31 mouse cellular contexts compared by ENCODE assay signal in genomic region chr7:140333717-140334116, GRCm38 (mm10). TPM values are rescaled to one million over a fixed set of nuclear protein-coding genes. Genes with fewer than 3 reads are reported as not detected.
"Had no signal": no experiment of that assay in that cellular context is flagged by ENCODE, and none has a peak within 500 bp of the region (broad histone marks: within the 10 kb centered on the region; RNA-seq: fewer than 3 reads in every experiment).

Olfr527 (plus strand) TSS chr7:140334017.

- H3K4me3 ChIP-seq: heart, embryonic 10.5 days; heart, embryonic 12.5 days; hindbrain, embryonic 12.5 days; intestine, embryonic 15.5 days; layer of hippocampus, adult 2 months; left cerebral cortex, adult 2 months; limb, embryonic 10.5 days; limb, embryonic 12.5 days; liver, embryonic 13.5 days; liver, embryonic 15.5 days had no signal

- ATAC-seq: hindbrain, embryonic 16.5 days; inflammation-experienced regulatory T-cells, adult 6 months; intestine, embryonic 15.5 days; intestine, postnatal 0 days had no signal

- H3K9ac ChIP-seq: heart, embryonic 12.5 days; hindbrain, embryonic 12.5 days; hindbrain, embryonic 14.5 days; intestine, embryonic 15.5 days; limb, embryonic 12.5 days; liver, embryonic 13.5 days; liver, embryonic 15.5 days had no signal

- H3K27me3 ChIP-seq: heart, embryonic 12.5 days; hindbrain, embryonic 12.5 days; intestine, embryonic 15.5 days; limb, embryonic 12.5 days; liver, embryonic 13.5 days; liver, embryonic 15.5 days had no signal

- DNase-seq: gastrocnemius, postnatal 14 days; gastrocnemius, postnatal 36 days; heart, adult 18-20 months; heart, postnatal 10 days; kidney, adult 18-20 months; kidney, adult 8-10 months; kidney, postnatal 10 days; kidney, postnatal 25 days; kidney, postnatal 4 days; liver; liver, embryonic 13.5 days had no signal

- H3K9me3 ChIP-seq: heart, embryonic 10.5 days; heart, embryonic 12.5 days; hindbrain, embryonic 12.5 days; intestine, embryonic 15.5 days; limb, embryonic 10.5 days; limb, embryonic 12.5 days; liver, embryonic 13.5 days; liver, embryonic 15.5 days had no signal

- H3K4me1 ChIP-seq: heart, embryonic 10.5 days; heart, embryonic 12.5 days; hindbrain, embryonic 12.5 days; intestine, embryonic 15.5 days; limb, embryonic 10.5 days; limb, embryonic 12.5 days; liver, embryonic 13.5 days; liver, embryonic 15.5 days had no signal

- H3K27ac ChIP-seq: heart, embryonic 10.5 days; hindbrain, embryonic 12.5 days; hindbrain, embryonic 14.5 days; intestine, embryonic 15.5 days; layer of hippocampus, adult 2 months; left cerebral cortex, adult 2 months; limb, embryonic 10.5 days; limb, embryonic 12.5 days; liver, embryonic 13.5 days; liver, embryonic 15.5 days had no signal

- H3K36me3 ChIP-seq: heart, embryonic 10.5 days; heart, embryonic 12.5 days; hindbrain, embryonic 12.5 days; intestine, embryonic 15.5 days; limb, embryonic 10.5 days; limb, embryonic 12.5 days; liver, embryonic 13.5 days; liver, embryonic 15.5 days had no signal

- H3K4me2 ChIP-seq: heart, embryonic 12.5 days; hindbrain, embryonic 12.5 days; hindbrain, embryonic 14.5 days; intestine, embryonic 15.5 days; limb, embryonic 12.5 days; liver, embryonic 11.5 days; liver, embryonic 13.5 days; liver, embryonic 15.5 days had no signal

RNA-seq across cellular contexts. Expression of gene Olfr527, which starts in this region (rescaled TPM):
- polyA plus RNA-seq: gonadal fat pad, adult 2 months; heart, embryonic 10.5 days; heart, embryonic 12.5 days; heart, embryonic 14.5 days; heart, embryonic 16.5 days; hindbrain, embryonic 12.5 days; hindbrain, embryonic 14.5 days; hindbrain, embryonic 16.5 days; intestine, embryonic 15.5 days; intestine, postnatal 0 days; kidney, embryonic 14.5 days; kidney, embryonic 16.5 days; limb, embryonic 10.5 days; limb, embryonic 12.5 days; limb, embryonic 14.5 days; liver, embryonic 11.5 days; liver, embryonic 13.5 days; liver, embryonic 15.5 days had no signal
